Mouse (Mus musculus): ENCODE measurements around the gene Mrpl57. TPM values are rescaled to one million over a fixed set of nuclear protein-coding genes. Genes with fewer than 3 reads are reported as not detected.
"Not testable (repeated sequence)": the region's sequence is repeated elsewhere in the genome, so short reads cannot be mapped to it uniquely, and the experiment has no call there.

Mrpl57 gene
- total RNA-seq, 2 experiments from 2014 or later: 80.9 to 86.9 TPM

DNA sequence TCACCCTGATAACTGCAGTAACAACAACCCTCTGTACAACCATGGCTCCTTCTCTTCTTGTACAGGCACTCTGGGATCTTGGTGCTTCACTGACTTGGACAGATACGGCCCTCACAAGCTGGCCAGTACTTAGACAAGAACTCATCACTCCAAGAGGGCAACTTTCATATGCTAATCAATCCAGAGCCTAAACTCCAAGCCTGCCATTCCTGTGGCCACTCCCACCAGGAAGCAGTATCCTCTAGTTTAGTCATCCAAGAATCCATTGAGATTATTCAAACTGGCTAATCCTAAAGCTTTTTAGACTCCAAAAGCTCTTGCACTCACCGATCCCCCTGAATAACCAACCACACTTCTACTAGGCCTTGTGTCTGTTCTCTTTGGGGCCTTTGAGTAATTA is 26.9 kb downstream of the Mrpl57 start:
- DNase-seq (ENCODE audit: extremely low spot score in 1 of 2, low spot score in 2 of 2): no peak
- intact Hi-C loops (cut with DNase I): no loop called here

DNA sequence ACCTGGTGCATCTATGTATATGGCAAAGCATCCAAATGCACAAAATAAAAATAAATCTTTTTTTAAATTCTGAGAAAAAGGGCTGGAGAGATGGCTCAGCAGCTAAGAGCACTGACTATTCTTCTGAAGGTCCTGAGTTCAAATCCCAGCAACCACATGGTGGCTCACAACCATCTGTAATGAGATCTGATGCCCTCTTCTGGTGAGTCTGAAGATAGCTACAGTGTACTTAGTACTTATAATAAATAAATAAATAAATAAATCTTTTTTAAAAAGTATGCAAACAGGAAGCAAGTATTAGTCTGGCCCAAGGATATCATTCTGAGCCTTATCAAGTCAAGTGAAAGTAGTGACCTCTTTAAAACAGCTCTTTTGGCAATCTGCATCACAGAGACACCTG is 30.0 kb downstream of the Mrpl57 start:
- intact Hi-C loops (cut with DNase I); DNase-seq (ENCODE audit: extremely low spot score in 1 of 2, low spot score in 2 of 2): not testable (repeated sequence)

DNA sequence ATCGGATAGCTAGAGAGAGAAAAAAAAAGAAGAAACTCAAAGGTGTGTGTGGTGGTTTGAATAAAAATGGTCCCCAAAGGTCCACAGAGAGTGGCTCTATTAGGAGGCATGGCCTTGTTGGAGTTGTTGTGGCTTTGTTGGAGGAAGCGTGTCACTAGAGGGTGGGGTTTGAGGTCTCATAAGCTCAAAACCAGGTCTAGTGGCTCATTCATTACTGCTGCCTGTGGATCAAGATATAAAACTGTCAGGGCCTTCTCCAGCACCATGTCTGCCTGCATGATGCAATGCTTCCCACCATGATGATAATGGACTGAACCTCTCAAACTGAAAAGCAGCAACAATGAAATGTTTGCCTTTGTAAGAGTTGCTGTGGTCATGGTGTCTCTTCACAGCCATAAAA is 32.6 kb downstream of the Mrpl57 start:
- DNase-seq (ENCODE audit: extremely low spot score in 1 of 2, low spot score in 2 of 2): no peak
- intact Hi-C loops (cut with DNase I): no loop called here

DNA sequence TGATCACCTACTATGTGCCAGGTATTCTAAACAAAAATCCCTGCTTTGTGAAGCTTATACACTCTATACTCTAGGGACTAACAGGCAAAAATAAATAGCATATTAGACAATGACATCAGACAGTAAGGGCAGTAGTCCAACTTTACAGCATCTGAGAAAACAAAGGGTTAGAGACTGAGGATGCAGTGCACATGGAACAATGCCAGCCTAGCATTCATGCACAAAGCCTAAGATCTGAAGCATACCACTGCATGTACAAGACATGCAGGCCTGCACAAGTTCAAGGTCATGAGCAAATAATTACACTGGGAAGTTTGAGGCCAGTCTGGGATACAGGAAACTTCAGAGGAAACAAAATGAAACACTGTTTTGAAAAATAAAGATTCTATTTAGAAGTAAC is 33.5 kb downstream of the Mrpl57 start:
- DNase-seq (ENCODE audit: extremely low spot score in 1 of 2, low spot score in 2 of 2): peak in 1 of 2 experiments; percentile 37

DNA sequence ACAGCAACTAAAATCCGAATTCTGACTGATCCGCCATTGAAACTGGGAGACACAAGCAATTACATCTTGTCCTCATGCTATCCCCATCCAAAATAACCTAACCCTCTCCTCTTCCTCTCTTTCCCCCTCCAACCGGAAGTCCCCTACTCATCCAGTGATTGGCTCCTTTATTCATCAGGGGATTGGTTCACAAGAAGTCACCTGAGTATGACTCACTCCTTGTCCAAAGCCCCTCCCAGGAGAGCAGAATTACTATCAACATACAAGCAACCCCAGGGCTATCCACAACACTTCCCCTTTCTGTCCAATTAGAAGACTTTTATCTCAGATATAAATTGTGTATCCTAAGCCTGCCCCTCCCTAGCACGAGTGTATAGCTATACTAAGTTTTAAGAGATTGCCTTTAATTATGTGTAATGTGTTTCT is 36.0 kb downstream of the Mrpl57 start:
- intact Hi-C loops (cut with DNase I): no loop called here

More for the DNA sequence above, 33.5 kb downstream of the Mrpl57 start:
- intact Hi-C loops (cut with DNase I): no loop called here

DNA sequence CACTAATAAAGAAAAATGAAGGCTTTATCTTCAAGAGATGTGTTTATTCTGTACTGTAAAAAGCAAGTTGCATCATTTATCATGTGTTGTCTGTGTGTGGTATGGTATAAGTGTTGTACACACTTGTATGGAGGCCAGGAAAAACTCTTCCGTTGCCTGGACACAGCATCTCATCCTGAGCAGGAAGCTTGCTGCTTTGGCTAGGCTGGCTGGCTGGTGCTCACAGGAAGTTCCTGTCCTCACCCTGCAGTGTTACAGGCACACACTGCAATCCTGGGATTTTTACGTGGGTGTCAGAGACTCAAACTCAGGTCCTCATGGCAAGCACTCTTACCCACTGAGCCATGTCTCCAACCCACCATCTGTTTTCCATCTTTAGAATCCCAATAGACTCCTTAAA is 37.1 kb downstream of the Mrpl57 start:
- intact Hi-C loops (cut with DNase I): no loop called here
- DNase-seq (ENCODE audit: extremely low spot score in 1 of 2, low spot score in 2 of 2): peak in 1 of 2 experiments; percentile 22

More for the DNA sequence above, 36.0 kb downstream of the Mrpl57 start:
- no peak for DNase-seq (ENCODE audit: extremely low spot score in 1 of 2, low spot score in 2 of 2)

DNA sequence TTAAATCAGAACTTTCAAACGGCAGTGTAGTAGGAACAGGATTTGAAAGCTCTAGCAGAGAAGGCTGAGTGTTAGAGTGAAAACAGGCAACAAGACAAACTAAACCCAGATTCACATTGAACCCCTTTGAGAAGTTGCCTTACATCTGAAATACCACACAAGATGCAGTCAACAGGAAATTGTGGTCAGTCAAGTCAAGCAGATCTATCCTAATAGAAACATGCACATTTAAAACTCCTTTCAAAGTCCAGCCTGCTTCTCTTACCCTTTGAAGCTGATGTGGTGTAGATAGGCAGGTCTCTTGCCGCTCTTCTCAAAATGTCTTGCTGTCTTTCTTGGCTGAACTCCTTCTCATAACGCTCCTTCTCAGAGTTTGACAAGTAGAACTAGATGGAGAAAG is 39.2 kb downstream of the Mrpl57 start:
- intact Hi-C loops (cut with DNase I): no loop called here

DNA sequence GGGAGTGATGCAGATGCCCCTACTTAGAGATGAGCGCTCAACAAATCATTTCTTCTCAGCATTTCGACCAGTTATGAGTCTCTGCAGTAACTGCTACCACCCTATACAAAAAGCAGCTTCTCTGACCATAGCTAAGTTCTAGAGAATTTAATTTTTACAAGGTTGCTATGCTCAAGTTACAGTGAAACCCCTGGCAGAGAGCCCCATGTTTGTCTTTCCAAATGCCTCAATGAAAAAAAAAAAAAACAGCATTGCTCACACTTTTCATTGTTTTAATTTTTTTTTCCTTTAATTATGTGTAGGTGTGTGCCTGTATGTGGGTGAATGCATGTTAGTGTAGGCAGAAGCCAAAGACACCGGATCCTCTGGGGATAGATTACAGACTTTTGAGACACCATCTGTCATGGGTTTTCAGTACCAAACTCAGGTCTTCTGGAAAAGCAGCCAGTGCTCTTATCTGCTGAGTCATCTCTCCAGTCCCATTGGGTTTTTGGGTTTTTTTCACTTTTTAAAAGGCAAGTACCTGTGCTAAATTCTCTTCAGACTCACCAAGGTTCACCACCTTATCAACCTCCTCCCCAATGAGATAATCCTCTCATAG is 40.7 kb downstream of the Mrpl57 start:
- DNase-seq (ENCODE audit: extremely low spot score in 1 of 2, low spot score in 2 of 2): no peak
- intact Hi-C loops (cut with DNase I): no loop called here

More for the DNA sequence above, 39.2 kb downstream of the Mrpl57 start:
- no peak for DNase-seq (ENCODE audit: extremely low spot score in 1 of 2, low spot score in 2 of 2)

DNA sequence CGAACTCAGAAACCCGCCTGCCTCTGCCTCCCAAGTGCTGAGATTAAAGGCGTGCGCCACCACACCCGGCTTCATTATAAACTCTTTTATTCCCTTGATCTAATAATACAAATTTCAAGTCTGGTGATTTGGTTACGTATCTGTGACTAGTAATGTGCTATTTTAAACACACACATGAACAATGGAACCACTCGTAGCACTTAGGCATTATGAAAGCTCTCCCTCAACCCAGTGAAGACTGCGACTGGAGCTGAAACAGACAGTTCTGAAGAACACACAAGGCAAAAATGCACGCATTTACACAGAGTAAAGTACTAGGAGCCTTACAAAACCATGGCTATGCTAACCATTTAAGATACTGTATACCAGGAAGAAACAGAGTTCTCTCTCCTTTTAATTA is 51.9 kb downstream of the Mrpl57 start:
- no peak for DNase-seq (ENCODE audit: extremely low spot score in 1 of 2, low spot score in 2 of 2)
- intact Hi-C loops (cut with DNase I): no loop called here

Small RNA genes lying within 50 kb of the gene (microRNA-seq; reads per million reads assigned to microRNA genes)
- gene Mir3077: 2.0 reads per million

Other genes starting within 250 kb of the Mrpl57 start
- 10 to 100 TPM; 14.8 to 15.2 TPM for gene Xpo4, start 160.8 kb upstream of the Mrpl57 start, total RNA-seq (2021)
- under 1 TPM in 1 of 2 experiments, not detected in 1; 0.65 TPM for gene Gm49361, start 80.1 kb upstream of the Mrpl57 start, total RNA-seq (2021)
- 10 to 100 TPM in 1 of 2 experiments, 1 to 10 TPM in 1; 9.6 to 14.4 TPM for gene Lats2, start 67.8 kb upstream of the Mrpl57 start, total RNA-seq (2021)
- 10 to 100 TPM; 33.2 to 69.0 TPM for gene Sap18, start 28.1 kb upstream of the Mrpl57 start, total RNA-seq (2021)
- gene Ska3, start within 50 bp of the Mrpl57 start, total RNA-seq (2021): 1 to 10 TPM; 1.8 to 2.1 TPM
- gene Zdhhc20, start 64.0 kb downstream of the Mrpl57 start, total RNA-seq (2021): 10 to 100 TPM; 28.3 to 30.3 TPM
- 10 to 100 TPM; 34.5 to 35.4 TPM for gene Micu2, start 173.0 kb downstream of the Mrpl57 start, total RNA-seq (2021)
- gene Fgf9, start 244.3 kb downstream of the Mrpl57 start, total RNA-seq (2021): 10 to 100 TPM; 16.4 to 16.7 TPM

Data from left cerebral cortex, postnatal 10 days (tissue).